ENCODE assay signal across 19 mouse cellular contexts in genomic region chr5:97907482-97907881, GRCm38 (mm10).
DNase-seq lines count a peak whose midpoint lies in the region; ATAC-seq and TF ChIP-seq lines count a peak whose summit lies in the region.
"Had no signal": no experiment of that assay in that cellular context is flagged by ENCODE, and none has a peak within 500 bp of the region (broad histone marks: within the 10 kb centered on the region; RNA-seq: fewer than 3 reads in every experiment).

No protein-coding gene starts in this region.

- H3K4me1 ChIP-seq in forebrain, embryonic 13.5 days = no peaks in the 10 kb centered on the region
- H3K4me1 ChIP-seq in forebrain, embryonic 11.5 days (replicated peaks; ENCODE audit: control insufficient read depth, insufficient read depth, low read length) = no peaks in the 10 kb centered on the region
- H3K4me1 ChIP-seq in midbrain, postnatal 0 days (ENCODE audit: insufficient read depth, low read length) = no peaks in the 10 kb centered on the region
- H3K4me1 ChIP-seq in midbrain, embryonic 16.5 days (ENCODE audit: control insufficient read depth, insufficient read depth, low read length) = no peaks in the 10 kb centered on the region
- H3K4me1 ChIP-seq: embryonic facial prominence, embryonic 12.5 days; hindbrain, embryonic 15.5 days; neural tube, embryonic 15.5 days had no signal

- H3K27me3 ChIP-seq in forebrain, embryonic 13.5 days = no peaks in the 10 kb centered on the region
- no peaks in the 10 kb centered on the region for H3K27me3 ChIP-seq in forebrain, embryonic 11.5 days (ENCODE audit: control insufficient read depth, insufficient read depth, low read length)
- no peaks in the 10 kb centered on the region for H3K27me3 ChIP-seq in midbrain, postnatal 0 days (ENCODE audit: insufficient read depth, low read length)
- no peaks in the 10 kb centered on the region for H3K27me3 ChIP-seq in midbrain, embryonic 16.5 days (ENCODE audit: control insufficient read depth, insufficient read depth, low read depth, low read length)
- H3K27me3 ChIP-seq: embryonic facial prominence, embryonic 12.5 days; hindbrain, embryonic 15.5 days; neural tube, embryonic 15.5 days had no signal

- no peak for TF ChIP-seq CTCF in midbrain, postnatal 0 days (IDR thresholded peaks at IDR 0.05)

- H3K27ac ChIP-seq in forebrain, embryonic 13.5 days = 0 out of 2 replicates have a peak overlapping the region, but pooled peaks have one; percentile 1
- no peak overlapping the region for H3K27ac ChIP-seq in forebrain, embryonic 11.5 days (ENCODE audit: low read depth, low read length)
- H3K27ac ChIP-seq in midbrain, postnatal 0 days (ENCODE audit: low read depth, low read length) = no peak overlapping the region
- H3K27ac ChIP-seq in midbrain, embryonic 16.5 days (ENCODE audit: low read length) = no peak overlapping the region
- H3K27ac ChIP-seq: embryonic facial prominence, embryonic 12.5 days; heart, adult 2 months; hindbrain, embryonic 15.5 days; liver, embryonic 14.5 days; neural tube, embryonic 15.5 days; stomach, postnatal 0 days had no signal

- no peak overlapping the region for H3K4me3 ChIP-seq in forebrain, embryonic 13.5 days
- H3K4me3 ChIP-seq in forebrain, embryonic 11.5 days (ENCODE audit: low read depth, low read length) = no peak overlapping the region
- H3K4me3 ChIP-seq in midbrain, postnatal 0 days (ENCODE audit: low read depth, low read length) = no peak overlapping the region
- no peak overlapping the region for H3K4me3 ChIP-seq in midbrain, embryonic 16.5 days (ENCODE audit: low read depth, low read length)
- H3K4me3 ChIP-seq: embryonic facial prominence, embryonic 12.5 days; heart, adult 2 months; hindbrain, embryonic 15.5 days; neural tube, embryonic 15.5 days had no signal

- DNase-seq in forebrain, embryonic 11.5 days (ENCODE audit: low spot score) = no peak
- DNase-seq in midbrain, postnatal 0 days (ENCODE audit: low spot score) = peak; percentile 51
- peak; percentile 4 for DNase-seq in embryo, embryonic 9.5 days (ENCODE audit: extremely low spot score)
- peak; percentile 30 for DNase-seq in layer of hippocampus, postnatal 36 days
- no peak for DNase-seq in MN1 (ENCODE audit: low spot score)
- DNase-seq in spleen, adult 18-20 months = no peak
- DNase-seq: adrenal gland, adult 2 months; gastrocnemius, postnatal 10 days; heart, adult 2 months; retina, postnatal 1 day; thymus, postnatal 14 days had no signal

- H3K9ac ChIP-seq in forebrain, embryonic 13.5 days = no peak overlapping the region
- no peak overlapping the region for H3K9ac ChIP-seq in forebrain, embryonic 11.5 days (ENCODE audit: low read length)
- H3K9ac ChIP-seq in midbrain, postnatal 0 days (replicated peaks; ENCODE audit: low read length, poor library complexity, severe bottlenecking) = no peak overlapping the region
- no peak overlapping the region for H3K9ac ChIP-seq in midbrain, embryonic 16.5 days (ENCODE audit: low read depth, low read length)
- H3K9ac ChIP-seq: embryonic facial prominence, embryonic 12.5 days; hindbrain, embryonic 15.5 days; liver, embryonic 14.5 days; neural tube, embryonic 15.5 days had no signal

- H3K9me3 ChIP-seq in forebrain, embryonic 13.5 days (replicated peaks) = no peaks in the 10 kb centered on the region
- H3K9me3 ChIP-seq in forebrain, embryonic 11.5 days (ENCODE audit: control insufficient read depth, low read length) = no peaks in the 10 kb centered on the region
- no peaks in the 10 kb centered on the region for H3K9me3 ChIP-seq in midbrain, postnatal 0 days (ENCODE audit: low read length)
- no peaks in the 10 kb centered on the region for H3K9me3 ChIP-seq in midbrain, embryonic 16.5 days (replicated peaks; ENCODE audit: control insufficient read depth, low read length, poor library complexity, severe bottlenecking)
- H3K9me3 ChIP-seq: embryonic facial prominence, embryonic 12.5 days; hindbrain, embryonic 15.5 days; neural tube, embryonic 15.5 days had no signal

- no peak overlapping the region for H3K4me2 ChIP-seq in forebrain, embryonic 13.5 days
- H3K4me2 ChIP-seq in forebrain, embryonic 11.5 days (ENCODE audit: low read depth, low read length, severe bottlenecking) = no peak overlapping the region
- H3K4me2 ChIP-seq in midbrain, postnatal 0 days (ENCODE audit: low read depth, low read length, poor library complexity, severe bottlenecking) = no peak overlapping the region
- H3K4me2 ChIP-seq in midbrain, embryonic 16.5 days (ENCODE audit: low read length) = no peak overlapping the region
- H3K4me2 ChIP-seq: embryonic facial prominence, embryonic 12.5 days; hindbrain, embryonic 15.5 days; neural tube, embryonic 15.5 days had no signal

- H3K36me3 ChIP-seq in forebrain, embryonic 13.5 days (ENCODE audit: poor library complexity, severe bottlenecking) = no peaks in the 10 kb centered on the region
- no peaks in the 10 kb centered on the region for H3K36me3 ChIP-seq in forebrain, embryonic 11.5 days (ENCODE audit: control insufficient read depth, insufficient read depth, low read length)
- no peaks in the 10 kb centered on the region for H3K36me3 ChIP-seq in midbrain, postnatal 0 days (ENCODE audit: insufficient read depth, low read length)
- no peaks in the 10 kb centered on the region for H3K36me3 ChIP-seq in midbrain, embryonic 16.5 days (ENCODE audit: control insufficient read depth, insufficient read depth, low read length)
- H3K36me3 ChIP-seq: embryonic facial prominence, embryonic 12.5 days; hindbrain, embryonic 15.5 days; neural tube, embryonic 15.5 days had no signal

- ATAC-seq in forebrain, embryonic 13.5 days = peak; percentile 77; the same call in 1 of the 2 replicates
- no peak for ATAC-seq in forebrain, embryonic 11.5 days (replicated peaks; ENCODE audit: low FRiP score)
- ATAC-seq in midbrain, postnatal 0 days (ENCODE audit: low FRiP score) = no peak
- no peak for ATAC-seq in midbrain, embryonic 16.5 days
- ATAC-seq: lung, postnatal 0 days had no signal

- WGBS in forebrain, embryonic 13.5 days = 85% methylated on average over 6 of the region's 6 CpGs
- 79% methylated on average over 6 of the region's 6 CpGs for WGBS in forebrain, embryonic 11.5 days
- WGBS in midbrain, postnatal 0 days = 87% methylated on average over 6 of the region's 6 CpGs
- WGBS in midbrain, embryonic 16.5 days = 82% methylated on average over 6 of the region's 6 CpGs

Comparison
In these comparisons a context has a peak if more than half of its experiments do, and no peak if none do; other contexts are left out.
1. DNase-seq: peak in midbrain, postnatal 0 days (single experiment), embryo, embryonic 9.5 days (single experiment) and layer of hippocampus, postnatal 36 days (2 of 2); none in forebrain, embryonic 11.5 days (single experiment), MN1 (single experiment) and spleen, adult 18-20 months (0 of 2).